Mouse (Mus musculus): ENCODE measurements around the gene Bach2. TPM values are rescaled to one million over a fixed set of nuclear protein-coding genes. Genes with fewer than 3 reads are reported as not detected.
A peak's percentile ranks its signal among the peaks of the same experiment; 100 is the strongest.

The Bach2 gene
- polyA plus RNA-seq, 1 experiment from 2014 or later = 8.2 TPM

GRCm38 (mm10) chr4:32385121-32385520, 146.5 kb downstream of the Bach2 start:
- Histone ChIP-seq H3K4me1 (ENCODE audit: control insufficient read depth in 2 of 2, insufficient read depth in 2 of 2, low read length in 2 of 2) (peaks cover 33 to 47% of the 10 kb centered on the region in 2 experiments), H3K27ac (replicated peaks in 1 of 2; ENCODE audit: control insufficient read depth in 1 of 2, insufficient read depth in 1 of 2, low read depth in 2 of 2, low read length in 2 of 2) (no peak overlapping the region), H3K9me3 (ENCODE audit: control insufficient read depth, low read length) (no peaks in the 10 kb centered on the region)

DNA sequence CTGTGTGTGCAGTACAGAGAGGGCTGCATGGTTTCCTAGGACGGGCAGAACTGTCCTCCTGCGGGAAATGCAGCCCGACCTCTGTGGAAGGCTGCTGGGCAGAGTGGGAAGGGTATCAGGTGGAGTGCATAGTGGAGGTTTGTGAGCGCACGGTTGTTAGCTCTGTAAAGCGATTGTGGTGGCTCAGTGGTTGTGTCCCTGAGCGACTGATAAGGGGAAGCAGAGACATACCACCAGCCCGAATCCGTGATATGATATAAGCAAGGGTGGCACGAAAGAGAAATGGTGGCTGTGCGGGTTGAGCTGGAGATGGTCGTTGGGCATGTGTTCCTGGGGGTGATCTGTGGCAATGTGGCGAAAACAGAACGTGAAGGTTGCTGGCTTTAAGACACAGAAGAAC, 147.0 kb downstream of the Bach2 start:
- no peak overlapping the region for H3K4me2 ChIP-seq (ENCODE audit: low read length)
- no peaks in the 10 kb centered on the region for H3K36me3 ChIP-seq (ENCODE audit: control insufficient read depth, insufficient read depth, low read length)
- peaks cover 33 to 47% of the 10 kb centered on the region in 2 experiments for H3K4me1 ChIP-seq (ENCODE audit: control insufficient read depth in 2 of 2, insufficient read depth in 2 of 2, low read length in 2 of 2)
- no peak overlapping the region for H3K27ac ChIP-seq (replicated peaks in 1 of 2; ENCODE audit: control insufficient read depth in 1 of 2, insufficient read depth in 1 of 2, low read depth in 2 of 2, low read length in 2 of 2)
- H3K27me3 ChIP-seq (ENCODE audit: control insufficient read depth, insufficient read depth, low read length) = no peaks in the 10 kb centered on the region
- 85% methylated on average over 14 of the region's 14 CpGs for WGBS
- H3K4me3 ChIP-seq (ENCODE audit: control insufficient read depth in 1 of 2, insufficient read depth in 1 of 2, low read depth in 1 of 2, low read length in 2 of 2) = no peak overlapping the region
- no peaks in the 10 kb centered on the region for H3K9me3 ChIP-seq (ENCODE audit: control insufficient read depth, low read length)
- H3K9ac ChIP-seq (ENCODE audit: low read length) = no peak overlapping the region
- no peak for ATAC-seq (ENCODE audit: insufficient number of reproducible peaks, insufficient read depth, low FRiP score, low read depth)

More at GRCm38 (mm10) chr4:32385121-32385520, 146.5 kb downstream of the Bach2 start:
- Histone ChIP-seq H3K36me3 (ENCODE audit: control insufficient read depth, insufficient read depth, low read length) (no peaks in the 10 kb centered on the region), H3K4me3 (ENCODE audit: control insufficient read depth in 1 of 2, insufficient read depth in 1 of 2, low read depth in 1 of 2, low read length in 2 of 2) (no peak overlapping the region), H3K27me3 (ENCODE audit: control insufficient read depth, insufficient read depth, low read length) (no peaks in the 10 kb centered on the region), H3K4me2 (ENCODE audit: low read length) (no peak overlapping the region), H3K9ac (ENCODE audit: low read length) (no peak overlapping the region)
- WGBS = 85% methylated on average over 2 of the region's 2 CpGs
- ATAC-seq (ENCODE audit: insufficient number of reproducible peaks, insufficient read depth, low FRiP score, low read depth) = no peak

GRCm38 (mm10) chr4:32386346-32386745, 147.7 kb downstream of the Bach2 start:
- Histone ChIP-seq H3K4me2 (ENCODE audit: low read length) (no peak overlapping the region), H3K9ac (ENCODE audit: low read length) (no peak overlapping the region), H3K4me3 (ENCODE audit: control insufficient read depth in 1 of 2, insufficient read depth in 1 of 2, low read depth in 1 of 2, low read length in 2 of 2) (no peak overlapping the region), H3K27ac (replicated peaks in 1 of 2; ENCODE audit: control insufficient read depth in 1 of 2, insufficient read depth in 1 of 2, low read depth in 2 of 2, low read length in 2 of 2) (peak overlapping the region in 1 of 2 experiments; percentile 73; a peak in 2 of 4 replicates), H3K4me1 (ENCODE audit: control insufficient read depth in 2 of 2, insufficient read depth in 2 of 2, low read length in 2 of 2) (peaks cover 36 to 46% of the 10 kb centered on the region in 2 experiments), H3K27me3 (ENCODE audit: control insufficient read depth, insufficient read depth, low read length) (no peaks in the 10 kb centered on the region), H3K36me3 (ENCODE audit: control insufficient read depth, insufficient read depth, low read length) (no peaks in the 10 kb centered on the region), H3K9me3 (ENCODE audit: control insufficient read depth, low read length) (no peaks in the 10 kb centered on the region)
- 0 out of 2 replicates have a peak, but pooled peaks have one; percentile 8 for ATAC-seq (ENCODE audit: insufficient number of reproducible peaks, insufficient read depth, low FRiP score, low read depth)
- WGBS = 39% methylated on average over 10 of the region's 10 CpGs

DNA sequence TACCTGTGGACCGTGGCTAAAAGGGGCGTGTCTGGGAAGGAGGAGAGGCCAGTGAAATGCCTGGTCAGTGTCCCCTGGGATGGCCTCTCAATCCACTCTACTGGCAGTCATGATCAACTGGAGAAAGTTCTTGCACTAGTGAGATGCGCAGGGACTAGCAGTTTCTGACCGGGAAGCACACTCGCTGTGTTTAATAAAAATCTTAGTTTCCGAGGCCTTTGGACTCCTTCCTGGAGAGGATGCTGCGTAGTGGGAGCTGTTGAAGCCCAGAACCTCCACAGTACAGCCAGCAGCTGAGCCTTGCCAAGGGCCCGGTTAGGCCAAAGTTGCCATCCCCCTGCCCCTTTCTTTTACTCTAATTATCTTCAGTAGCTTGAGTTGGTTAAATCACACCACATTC, 148.3 kb downstream of the Bach2 start:
- H3K27ac ChIP-seq (replicated peaks in 1 of 2; ENCODE audit: control insufficient read depth in 1 of 2, insufficient read depth in 1 of 2, low read depth in 2 of 2, low read length in 2 of 2) = peak overlapping the region; percentile 19 to 73; a peak in 3 of 4 replicates
- peaks cover 32 to 41% of the 10 kb centered on the region in 2 experiments for H3K4me1 ChIP-seq (ENCODE audit: control insufficient read depth in 2 of 2, insufficient read depth in 2 of 2, low read length in 2 of 2)
- H3K4me2 ChIP-seq (ENCODE audit: low read length) = no peak overlapping the region
- WGBS = 71% methylated on average over 8 of the region's 8 CpGs
- peak overlapping the region; percentile 40; the same call in 1 of the 2 replicates for H3K9ac ChIP-seq (ENCODE audit: low read length)
- ATAC-seq (ENCODE audit: insufficient number of reproducible peaks, insufficient read depth, low FRiP score, low read depth) = no peak
- H3K27me3 ChIP-seq (ENCODE audit: control insufficient read depth, insufficient read depth, low read length) = no peaks in the 10 kb centered on the region
- H3K9me3 ChIP-seq (ENCODE audit: control insufficient read depth, low read length) = no peaks in the 10 kb centered on the region
- no peak overlapping the region for H3K4me3 ChIP-seq (ENCODE audit: control insufficient read depth in 1 of 2, insufficient read depth in 1 of 2, low read depth in 1 of 2, low read length in 2 of 2)
- H3K36me3 ChIP-seq (ENCODE audit: control insufficient read depth, insufficient read depth, low read length) = no peaks in the 10 kb centered on the region

DNA sequence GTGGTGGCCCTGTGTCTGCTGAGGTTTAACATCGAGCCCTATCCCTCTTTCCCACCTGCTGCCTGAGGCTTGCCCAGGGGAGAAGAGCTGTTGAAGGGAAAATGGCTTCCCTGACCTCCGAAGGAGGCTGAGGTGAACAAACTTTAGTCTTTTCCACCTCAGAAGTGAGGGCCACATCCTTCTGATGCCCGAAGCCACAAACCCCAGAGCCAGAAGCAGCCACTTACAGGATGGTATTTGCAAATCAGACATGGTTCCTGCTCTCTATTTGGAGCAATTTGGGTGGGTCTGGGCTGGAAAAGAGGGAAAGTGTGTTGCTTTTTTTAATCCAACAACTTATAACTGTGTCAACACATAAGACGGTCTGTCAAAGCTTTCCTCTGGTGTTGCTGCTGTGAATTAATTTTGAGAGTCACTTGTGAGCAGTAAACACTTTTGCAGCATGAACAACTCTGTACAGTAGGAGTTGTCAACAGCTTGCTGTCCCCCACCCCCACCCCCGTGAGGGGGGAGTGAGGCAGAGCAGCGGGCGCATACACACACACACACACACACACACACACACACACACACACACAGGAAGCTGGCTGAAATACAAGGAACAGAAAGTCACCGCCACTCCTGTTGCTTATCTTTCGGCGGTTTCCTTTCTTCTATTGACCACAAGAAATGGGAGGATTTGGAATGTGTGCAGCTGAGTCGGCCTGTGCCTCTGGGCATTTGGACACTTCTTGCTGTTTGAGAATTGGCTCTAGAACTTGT, 149.1 kb downstream of the Bach2 start:
- peaks cover 31 to 41% of the 10 kb centered on the region in 2 experiments for H3K4me1 ChIP-seq (ENCODE audit: control insufficient read depth in 2 of 2, insufficient read depth in 2 of 2, low read length in 2 of 2)
- H3K4me2 ChIP-seq (ENCODE audit: low read length) = peak overlapping the region; percentile 37
- H3K27ac ChIP-seq (replicated peaks in 1 of 2; ENCODE audit: control insufficient read depth in 1 of 2, insufficient read depth in 1 of 2, low read depth in 2 of 2, low read length in 2 of 2) = peak overlapping the region; percentile 73 to 76
- H3K4me3 ChIP-seq (ENCODE audit: control insufficient read depth in 1 of 2, insufficient read depth in 1 of 2, low read depth in 1 of 2, low read length in 2 of 2) = no peak overlapping the region
- 21% methylated on average over 11 of the region's 11 CpGs for WGBS
- no peaks in the 10 kb centered on the region for H3K9me3 ChIP-seq (ENCODE audit: control insufficient read depth, low read length)
- ATAC-seq (ENCODE audit: insufficient number of reproducible peaks, insufficient read depth, low FRiP score, low read depth) = peak; percentile 69
- no peaks in the 10 kb centered on the region for H3K27me3 ChIP-seq (ENCODE audit: control insufficient read depth, insufficient read depth, low read length)
- H3K36me3 ChIP-seq (ENCODE audit: control insufficient read depth, insufficient read depth, low read length) = no peaks in the 10 kb centered on the region
- H3K9ac ChIP-seq (ENCODE audit: low read length) = peak overlapping the region; percentile 6; the same call in 1 of the 2 replicates

- H3K9me3 ChIP-seq (ENCODE audit: control insufficient read depth, low read length) = no peaks in the 10 kb centered on the region
- no peak for ATAC-seq (ENCODE audit: insufficient number of reproducible peaks, insufficient read depth, low FRiP score, low read depth)
- H3K4me3 ChIP-seq (ENCODE audit: control insufficient read depth in 1 of 2, insufficient read depth in 1 of 2, low read depth in 1 of 2, low read length in 2 of 2) = no peak overlapping the region
- 76% methylated on average over 9 of the region's 9 CpGs for WGBS
- no peak overlapping the region for H3K4me2 ChIP-seq (ENCODE audit: low read length)
- H3K9ac ChIP-seq (ENCODE audit: low read length) = peak overlapping the region; percentile 3
- no peaks in the 10 kb centered on the region for H3K36me3 ChIP-seq (ENCODE audit: control insufficient read depth, insufficient read depth, low read length)
- H3K27me3 ChIP-seq (ENCODE audit: control insufficient read depth, insufficient read depth, low read length) = no peaks in the 10 kb centered on the region
- peaks cover 31 to 41% of the 10 kb centered on the region in 2 experiments for H3K4me1 ChIP-seq (ENCODE audit: control insufficient read depth in 2 of 2, insufficient read depth in 2 of 2, low read length in 2 of 2)
- H3K27ac ChIP-seq (replicated peaks in 1 of 2; ENCODE audit: control insufficient read depth in 1 of 2, insufficient read depth in 1 of 2, low read depth in 2 of 2, low read length in 2 of 2) = peak overlapping the region; percentile 10 to 73; a peak in 2 of 4 replicates
These were observed 150.0 kb downstream of the Bach2 start for GRCm38 (mm10) chr4:32388564-32388963.

GRCm38 (mm10) chr4:32389107-32389800, 150.7 kb downstream of the Bach2 start:
- H3K27ac ChIP-seq (replicated peaks in 1 of 2; ENCODE audit: control insufficient read depth in 1 of 2, insufficient read depth in 1 of 2, low read depth in 2 of 2, low read length in 2 of 2) = no peak overlapping the region
- H3K4me3 ChIP-seq (ENCODE audit: control insufficient read depth in 1 of 2, insufficient read depth in 1 of 2, low read depth in 1 of 2, low read length in 2 of 2) = no peak overlapping the region
- ATAC-seq (ENCODE audit: insufficient number of reproducible peaks, insufficient read depth, low FRiP score, low read depth) = no peak
- peak overlapping the region; percentile 3 for H3K9ac ChIP-seq (ENCODE audit: low read length)
- H3K4me1 ChIP-seq (ENCODE audit: control insufficient read depth in 2 of 2, insufficient read depth in 2 of 2, low read length in 2 of 2) = peaks cover 34 to 46% of the 10 kb centered on the region in 2 experiments
- no peak overlapping the region for H3K4me2 ChIP-seq (ENCODE audit: low read length)
- WGBS = 47% methylated on average over 14 of the region's 14 CpGs
- no peaks in the 10 kb centered on the region for H3K27me3 ChIP-seq (ENCODE audit: control insufficient read depth, insufficient read depth, low read length)
- no peaks in the 10 kb centered on the region for H3K36me3 ChIP-seq (ENCODE audit: control insufficient read depth, insufficient read depth, low read length)
- H3K9me3 ChIP-seq (ENCODE audit: control insufficient read depth, low read length) = no peaks in the 10 kb centered on the region
